Mouse (Mus musculus) ES-E14 (cell line): ENCODE measurements around the gene Chst10. TPM values are rescaled to one million over a fixed set of nuclear protein-coding genes. Genes with fewer than 3 reads are reported as not detected.

Experiments
- DNase-seq: peaks from one replicate; pipeline ENCODE4 v3.0.0-alpha.2; 2013; ENCODE audit warnings: low read depth, low spot score
- H3K27ac ChIP-seq: 2 replicates; pipeline ENCODE4 v1.5.1; 2012; ENCODE audit warnings: low read depth, mild to moderate bottlenecking, low read length, moderate library complexity, mixed read lengths; ENCODE audit not compliant: poor library complexity, insufficient read depth, severe bottlenecking
- H3K36me3 ChIP-seq: 2 replicates; pipeline ENCODE4 v1.6.1; 2012; ENCODE audit warnings: mild to moderate bottlenecking, low read length, moderate library complexity, mixed read lengths; ENCODE audit not compliant: control insufficient read depth, poor library complexity, insufficient read depth, severe bottlenecking
- H3K4me1 ChIP-seq, 2 experiments: fragments of 150-350 bp in 1 of 2; sonication (generic) in 1 of 2; 2 replicates each; pipeline ENCODE4 v1.6.1; 2012; ENCODE audit warnings: low read length in 2 of 2, mild to moderate bottlenecking in 1 of 2, mixed read lengths in 1 of 2; ENCODE audit not compliant: control insufficient read depth in 2 of 2, insufficient read depth in 2 of 2, poor library complexity in 1 of 2
- H3K4me3 ChIP-seq, 2 experiments: fragments of 150-350 bp in 1 of 2; sonication (generic) in 1 of 2; 2 replicates each; pipeline ENCODE4 v1.5.1; 2012; ENCODE audit warnings: low read length in 2 of 2, low read depth in 1 of 2, mild to moderate bottlenecking in 1 of 2, mixed read lengths in 1 of 2; ENCODE audit not compliant: insufficient read depth in 1 of 2, poor library complexity in 1 of 2, severe bottlenecking in 1 of 2
- H3K9ac ChIP-seq: 2 replicates; pipeline ENCODE4 v1.6.1; 2012; ENCODE audit warnings: low read depth, mild to moderate bottlenecking, low read length, mixed read lengths; ENCODE audit not compliant: poor library complexity, insufficient read depth, severe bottlenecking
- H3K9me3 ChIP-seq: fragments of 150-350 bp; sonication (generic); 2 replicates; pipeline ENCODE4 v1.6.1; 2012; ENCODE audit warnings: low read depth, mild to moderate bottlenecking, low read length; ENCODE audit not compliant: control insufficient read depth, insufficient read depth
- CHD2 ChIP-seq: IDR thresholded peaks from 2 replicates; pipeline ENCODE4 v1.6.1; 2014; ENCODE audit warnings: mild to moderate bottlenecking, low read depth, low read length, inconsistent platforms
- HCFC1 ChIP-seq: IDR thresholded peaks from 2 replicates; pipeline ENCODE4 v1.6.1; 2012; ENCODE audit warnings: low read length, inconsistent platforms, borderline replicate concordance; ENCODE audit not compliant: insufficient read depth
- MAFK ChIP-seq: IDR thresholded peaks from 2 replicates; pipeline ENCODE4 v1.6.1; 2014; ENCODE audit warnings: mild to moderate bottlenecking, low read depth, low read length, inconsistent platforms; ENCODE audit not compliant: insufficient read depth
- ZC3H11A ChIP-seq: IDR thresholded peaks from 2 replicates; pipeline ENCODE4 v1.6.1; 2012; ENCODE audit warnings: low read depth, mild to moderate bottlenecking, inconsistent platforms, low read length, borderline replicate concordance
- ZNF384 ChIP-seq: IDR thresholded peaks from 2 replicates; pipeline ENCODE4 v1.6.1; 2012; ENCODE audit warnings: low read depth, low read length, inconsistent platforms
- in situ Hi-C, 2 experiments: fragments of 600-800 bp; cut with MboI; formaldehyde crosslinking; loops; one replicate each; pipeline ENCODE4 v1.15.1; 2025; ENCODE audit warnings: low sequenced_read_pairs in 2 of 2, inconsistent platforms in 1 of 2; ENCODE audit not compliant: unreplicated experiment in 2 of 2
- total RNA-seq: library from RNA; depleted of rRNA; stranded (reverse); fragments of 300-350 nt; gene quantifications from 2 replicates; pipeline ENCODE4 v1.2.3, GENCODE M21; 2012

The Chst10 gene
- total RNA-seq, 1 experiment: 5.1 TPM

GRCm38 (mm10) chr1:38848451-38849289 is 49.3 kb downstream of the Chst10 start:
- H3K9me3 ChIP-seq: no peaks in the 10 kb centered on the region
- no peak for TF ChIP-seq HCFC1
- TF ChIP-seq ZNF384: no peak
- no peak for TF ChIP-seq CHD2
- TF ChIP-seq MAFK: no peak
- TF ChIP-seq ZC3H11A: no peak
- DNase-seq: no peak
- no peak overlapping the region for H3K27ac ChIP-seq
- no peaks in the 10 kb centered on the region for H3K36me3 ChIP-seq
- H3K4me3 ChIP-seq: no peak overlapping the region
- in situ Hi-C loops: no loop called here
- no peak overlapping the region for H3K9ac ChIP-seq
- H3K4me1 ChIP-seq: no peaks in the 10 kb centered on the region

- no peaks in the 10 kb centered on the region for H3K9me3 ChIP-seq
- no peak overlapping the region for H3K4me3 ChIP-seq
- no peak overlapping the region for H3K27ac ChIP-seq
- no peak for TF ChIP-seq HCFC1
- in situ Hi-C loops: no loop called here
- H3K4me1 ChIP-seq: no peaks in the 10 kb centered on the region
- no peaks in the 10 kb centered on the region for H3K36me3 ChIP-seq
- no peak overlapping the region for H3K9ac ChIP-seq
- DNase-seq: no peak
Observed at GRCm38 (mm10) chr1:38847975-38848374, 50.0 kb downstream of the Chst10 start.

- H3K4me3 ChIP-seq: no peak overlapping the region
- H3K4me1 ChIP-seq: no peaks in the 10 kb centered on the region
- in situ Hi-C loops: no loop called here
- no peak for DNase-seq
- TF ChIP-seq ZNF384 (no peak), CHD2 (no peak), ZC3H11A (no peak), HCFC1 (no peak), MAFK (no peak)
- no peak overlapping the region for H3K27ac ChIP-seq
- H3K9ac ChIP-seq: no peak overlapping the region
- no peaks in the 10 kb centered on the region for H3K36me3 ChIP-seq
- no peaks in the 10 kb centered on the region for H3K9me3 ChIP-seq
Observed at GRCm38 (mm10) chr1:38843275-38843674, 54.7 kb downstream of the Chst10 start.

- TF ChIP-seq ZC3H11A: no peak
- no peak for TF ChIP-seq CHD2
- no peak for TF ChIP-seq ZNF384
- TF ChIP-seq HCFC1: no peak
- no peak for TF ChIP-seq MAFK
- in situ Hi-C loops: no loop called here
- H3K36me3 ChIP-seq: no peaks in the 10 kb centered on the region
- no peaks in the 10 kb centered on the region for H3K9me3 ChIP-seq
- H3K4me3 ChIP-seq: no peak overlapping the region
- no peak overlapping the region for H3K27ac ChIP-seq
- no peak overlapping the region for H3K9ac ChIP-seq
- no peak for DNase-seq
- no peaks in the 10 kb centered on the region for H3K4me1 ChIP-seq
Observed at GRCm38 (mm10) chr1:38842861-38843260, 55.1 kb downstream of the Chst10 start.

- peak; percentile 70 for TF ChIP-seq MAFK
- TF ChIP-seq CHD2: no peak
- Histone ChIP-seq H3K36me3 (no peaks in the 10 kb centered on the region), H3K9ac (no peak overlapping the region), H3K27ac (no peak overlapping the region), H3K9me3 (no peaks in the 10 kb centered on the region), H3K4me3 (no peak overlapping the region), H3K4me1 (peaks cover 0 to 3% of the 10 kb centered on the region in 2 experiments; a peak in 2 of 4 replicates)
- in situ Hi-C loops: no loop called here
- DNase-seq: no peak
Observed at GRCm38 (mm10) chr1:38839944-38840343, 58.0 kb downstream of the Chst10 start.
